Mouse (Mus musculus) heart, adult 18-20 months (tissue): ENCODE measurements around the gene Mroh7. TPM values are rescaled to one million over a fixed set of nuclear protein-coding genes. Genes with fewer than 3 reads are reported as not detected.
A peak's percentile ranks its signal among the peaks of the same experiment; 100 is the strongest.

Experiments
- DNase-seq, 2 experiments: peaks; one replicate each; pipeline ENCODE4 v3.0.0; 2021 to 2022; ENCODE audit warnings: mixed read lengths in 1 of 2
- total RNA-seq, 2 experiments: library from RNA; stranded (reverse); gene quantifications; 2 replicates each; pipeline ENCODE4 v1.2.3; 2021

Mroh7 gene
- total RNA-seq, 2 experiments from 2014 or later: 0.07 to 0.49 TPM

DNA sequence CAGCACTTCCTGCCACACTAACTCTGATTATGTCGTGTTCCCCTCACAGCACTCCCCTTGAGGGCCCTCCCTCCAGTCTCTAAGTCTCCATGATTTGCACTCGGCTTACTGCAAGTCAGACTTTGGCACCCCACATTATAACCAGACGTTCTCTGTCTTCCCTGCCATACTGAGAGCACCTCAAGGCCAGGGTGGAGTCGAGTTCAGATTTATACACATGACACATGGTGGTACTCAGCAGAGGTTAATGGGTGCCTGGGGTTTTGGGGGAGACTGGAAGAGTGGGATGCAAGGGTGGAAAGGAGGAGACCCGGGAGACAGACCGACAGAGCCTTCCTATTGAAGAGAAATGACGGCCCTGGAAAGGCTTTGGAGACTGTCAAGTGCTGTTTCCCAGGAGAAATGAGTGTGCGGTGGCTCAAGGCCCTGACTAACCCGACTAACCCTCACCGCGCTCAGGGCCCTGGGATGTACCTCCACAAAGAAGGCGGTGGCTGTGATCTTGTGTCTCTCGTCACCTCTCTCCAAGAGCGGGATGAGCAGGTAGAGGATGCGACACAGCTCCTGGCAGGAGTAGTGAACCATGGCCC is 36.8 kb downstream of the Mroh7 start:
- no peak for DNase-seq

DNA sequence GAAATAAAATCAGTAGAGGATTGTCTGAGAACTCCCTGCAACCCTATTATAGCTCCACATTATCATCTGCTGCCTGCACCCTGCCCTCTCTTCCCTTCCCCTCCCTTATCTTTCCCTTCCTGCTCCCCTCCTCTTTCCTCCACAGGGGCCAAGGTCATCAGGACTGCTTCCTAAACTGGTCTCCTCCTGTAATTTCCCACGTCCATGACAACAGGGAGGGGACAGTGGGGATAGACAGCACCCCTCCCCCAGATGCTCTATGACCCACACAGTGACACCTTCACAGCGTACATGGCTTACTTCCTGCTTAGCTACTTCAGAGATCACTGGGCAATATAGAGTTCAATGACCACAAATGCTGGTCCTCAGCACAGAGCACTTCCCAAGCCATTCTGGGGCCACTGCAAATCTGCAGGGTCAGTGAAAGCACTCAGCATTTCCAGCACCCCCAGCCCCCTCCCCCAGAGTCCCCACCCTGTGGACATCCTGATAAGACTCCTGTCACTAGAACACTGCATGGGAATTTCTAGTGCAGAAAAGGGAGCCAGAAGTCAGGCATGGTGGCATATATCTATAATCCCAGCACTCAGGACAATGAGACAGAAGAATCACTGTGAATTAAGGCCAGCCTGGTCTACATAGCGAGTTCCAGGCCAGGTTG is 42.0 kb downstream of the Mroh7 start:
- DNase-seq: peak in 1 of 2 experiments; percentile 38

- no peak for DNase-seq
Measured at GRCm38 (mm10) chr4:106680955-106681354, 49.8 kb downstream of the Mroh7 start.

GRCm38 (mm10) chr4:106679152-106679551 is 51.6 kb downstream of the Mroh7 start:
- DNase-seq: no peak

DNA sequence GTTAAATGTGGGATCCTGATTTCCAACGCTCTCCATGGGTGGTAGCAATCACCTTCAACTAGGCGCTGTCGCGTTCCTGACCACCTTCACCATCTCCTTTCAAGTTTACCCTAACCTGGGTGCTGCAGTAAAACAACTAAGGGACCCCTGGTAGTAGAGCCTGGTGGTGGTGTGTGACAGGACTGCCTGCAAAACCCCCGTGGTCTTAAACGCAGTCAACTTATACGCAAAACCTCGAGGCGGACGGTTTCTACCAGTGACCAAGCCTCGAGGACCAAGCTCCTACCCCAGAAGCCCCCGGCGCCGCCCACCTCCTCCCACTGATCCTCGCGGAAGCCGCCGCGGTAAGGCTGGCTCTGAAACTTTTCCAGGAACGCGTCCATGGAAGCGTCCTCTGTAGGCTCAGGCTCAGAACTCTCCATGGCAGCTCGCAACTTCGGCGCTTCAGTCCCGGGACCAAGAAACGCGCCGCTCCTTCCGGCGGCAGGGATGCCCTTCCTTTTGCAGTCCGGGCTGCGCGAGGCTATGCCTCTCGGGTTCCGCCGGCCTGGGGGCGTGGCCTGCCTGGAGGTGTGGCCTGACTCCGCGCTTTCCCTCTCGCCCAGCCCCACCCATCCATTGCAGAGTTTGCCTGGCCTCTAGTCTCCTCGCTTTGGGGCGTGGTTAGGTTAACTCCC is 52.1 kb downstream of the Mroh7 start, which contains the start of gene Ttc4:
Gene Ttc4, minus strand, starts transcription at position 503 of the 677 bp plus-strand sequence.
- DNase-seq: peak; percentile 91

GRCm38 (mm10) chr4:106676749-106677148 is 54.0 kb downstream of the Mroh7 start:
- DNase-seq: no peak

DNA sequence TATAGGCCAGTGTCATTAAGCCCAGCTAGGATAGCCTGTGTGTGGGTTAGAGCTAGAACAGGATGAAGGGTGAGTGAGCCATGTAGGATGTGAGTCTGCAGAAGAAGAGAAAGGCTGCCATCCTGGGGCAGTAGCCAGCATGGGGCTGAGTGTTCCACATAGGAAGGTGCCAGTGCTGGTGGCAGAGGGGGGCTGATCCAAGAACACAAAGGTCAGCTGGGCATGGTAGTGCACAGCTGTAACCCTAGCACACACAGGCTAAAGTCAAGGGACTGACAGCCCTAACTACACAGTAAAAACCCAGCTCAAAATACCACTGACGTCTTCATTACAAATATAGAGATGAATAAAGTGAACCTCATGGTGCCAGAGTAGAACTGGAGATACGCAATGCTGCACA is 64.2 kb downstream of the Mroh7 start:
- no peak for DNase-seq

GRCm38 (mm10) chr4:106665673-106666072 is 65.1 kb downstream of the Mroh7 start:
- DNase-seq: no peak

- no peak for DNase-seq
Measured at GRCm38 (mm10) chr4:106665269-106665668, 65.5 kb downstream of the Mroh7 start.

- DNase-seq: no peak
Measured at GRCm38 (mm10) chr4:106664697-106665096, 66.0 kb downstream of the Mroh7 start.

GRCm38 (mm10) chr4:106663956-106664470 is 66.7 kb downstream of the Mroh7 start:
- no peak for DNase-seq

DNA sequence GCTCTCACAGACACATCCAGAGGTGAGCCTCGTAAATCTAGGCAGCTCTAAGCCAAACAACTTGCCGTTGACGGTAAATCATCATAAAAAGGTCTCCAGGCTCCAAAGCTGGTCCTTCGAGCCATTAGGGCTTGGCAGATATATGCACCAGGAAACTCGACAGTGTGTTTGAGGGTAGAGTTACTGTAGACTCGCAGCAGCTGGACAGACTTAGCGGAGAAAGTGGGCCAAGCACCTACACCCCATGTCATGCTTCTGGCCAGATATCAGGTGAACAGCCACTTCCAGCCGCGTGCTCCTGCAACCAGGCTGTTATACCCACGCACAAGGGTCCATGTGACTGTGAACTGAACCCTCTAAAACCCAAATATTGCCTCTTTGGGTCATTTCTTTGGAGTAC is 75.0 kb downstream of the Mroh7 start:
- DNase-seq: no peak

DNA sequence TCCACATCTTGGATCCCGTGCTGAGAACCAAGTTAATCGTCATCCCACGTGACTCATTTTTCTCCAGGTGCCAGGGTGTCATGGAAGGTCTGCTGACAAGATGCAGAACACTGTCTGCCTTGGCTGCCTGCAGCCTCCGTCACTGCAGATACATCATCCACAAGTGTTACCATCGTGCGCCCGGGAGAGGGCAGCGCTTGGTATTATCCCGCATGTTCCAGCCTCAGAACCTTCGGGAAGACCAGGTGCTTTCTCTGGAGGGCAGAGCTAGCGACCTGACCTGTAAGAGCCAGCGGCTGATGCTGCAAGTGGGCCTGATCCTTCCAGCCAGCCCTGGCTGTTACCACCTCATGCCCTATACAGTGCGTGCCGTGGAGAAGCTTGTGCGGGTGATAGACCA is 77.7 kb downstream of the Mroh7 start:
- DNase-seq: no peak

GRCm38 (mm10) chr4:106652546-106652945 is 78.2 kb downstream of the Mroh7 start:
- no peak for DNase-seq

- peak; percentile 97 for DNase-seq
Measured at GRCm38 (mm10) chr4:106650833-106651527, 79.7 kb downstream of the Mroh7 start, which contains the start of gene Pars2. Gene Pars2 (plus strand): TSS chr4:106651069.

- DNase-seq: no peak
Measured at GRCm38 (mm10) chr4:106647137-106647536, 83.6 kb downstream of the Mroh7 start.

DNA sequence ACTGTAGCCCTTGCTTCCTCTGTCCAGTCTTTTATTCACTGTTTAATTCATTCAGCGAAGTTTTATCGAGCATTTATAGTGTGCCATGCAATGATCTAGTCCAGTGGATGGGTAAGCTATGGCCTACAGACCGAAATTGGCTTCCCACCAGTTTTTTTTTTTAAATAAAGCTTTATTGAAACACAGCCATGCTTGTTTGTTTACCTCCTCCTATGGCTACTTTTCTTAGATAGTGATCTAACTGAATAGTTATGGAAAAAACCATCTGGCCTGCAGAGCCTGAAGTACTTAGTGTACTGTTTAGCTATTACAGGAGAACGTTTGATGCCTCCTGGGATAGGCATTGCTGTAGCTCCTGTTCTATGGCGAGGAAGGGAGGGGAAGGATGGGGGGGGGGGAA is 84.9 kb downstream of the Mroh7 start:
- DNase-seq: no peak

DNA sequence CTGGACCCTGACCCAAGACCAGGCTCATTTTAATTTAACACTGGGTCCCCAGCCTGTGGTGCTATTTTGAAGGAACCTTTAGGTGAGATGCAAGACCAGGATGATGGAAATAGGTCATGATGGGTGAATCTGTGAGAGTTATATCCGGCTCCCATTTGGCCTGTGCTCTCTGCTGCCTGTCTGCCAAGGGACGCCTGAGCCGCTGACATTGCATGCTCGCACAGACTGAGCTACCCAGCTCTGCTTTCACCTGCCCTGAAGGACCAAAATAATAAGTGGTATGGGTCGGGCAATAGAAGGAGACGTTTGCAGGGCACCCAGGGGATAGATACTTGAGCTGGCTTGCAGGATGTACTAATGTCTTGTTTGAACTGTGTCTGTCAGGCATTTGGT is 86.5 kb downstream of the Mroh7 start:
- no peak for DNase-seq

GRCm38 (mm10) chr4:106643483-106644217 is 87.1 kb downstream of the Mroh7 start:
- DNase-seq: no peak

GRCm38 (mm10) chr4:106634086-106634479 is 96.6 kb downstream of the Mroh7 start:
- DNase-seq: no peak

DNA sequence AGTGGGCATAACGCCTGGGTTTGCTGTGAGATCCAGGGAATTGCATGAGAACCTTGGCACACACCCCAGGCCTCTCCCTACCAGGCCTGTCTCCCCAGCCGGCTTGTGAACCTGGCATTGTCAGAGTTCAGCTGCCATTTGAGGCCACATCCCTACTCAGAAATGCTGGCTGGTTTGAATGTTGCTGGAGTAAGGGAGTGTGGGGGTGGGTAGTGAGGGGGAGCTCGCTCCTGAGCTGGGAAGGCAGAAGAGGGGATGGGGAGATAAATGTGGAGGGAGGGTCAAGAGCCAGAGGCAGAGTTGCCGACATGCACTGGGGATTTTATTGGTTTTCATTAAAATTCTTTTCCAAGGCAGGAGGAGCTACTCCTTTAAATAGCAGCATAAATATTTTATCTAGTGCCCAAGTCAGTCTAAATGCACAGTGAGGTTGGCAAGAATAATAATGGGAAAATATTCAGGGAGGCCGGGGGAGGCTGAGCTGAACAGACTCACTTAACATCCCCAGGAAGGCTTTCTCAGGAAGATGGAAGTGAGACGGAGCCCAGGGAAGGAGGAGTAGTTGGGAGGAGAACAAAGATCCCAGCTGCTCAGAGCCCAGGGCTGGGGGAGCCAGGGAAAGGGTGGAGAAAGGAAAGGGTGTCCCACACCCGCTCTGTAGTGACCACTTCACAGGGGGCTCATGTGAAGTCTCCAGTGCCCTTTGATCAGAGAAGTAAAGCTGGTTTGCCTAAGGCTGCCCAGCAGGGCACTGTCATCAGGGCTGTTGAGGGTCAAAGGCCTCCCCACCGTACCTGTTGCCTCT is 97.2 kb downstream of the Mroh7 start:
- no peak for DNase-seq
